Mouse (Mus musculus) embryo, embryonic 9.5 days (tissue): ENCODE measurements at regions not wholly inside any gene's neighbourhood (a gene's known extent, or its start where the extent isn't known, plus 50 kb on each side); places are given as distances from the start of the nearest gene placed in this dataset.

Experiments
- DNase-seq: peaks from one replicate; pipeline ENCODE4 v3.0.0-alpha.2; 2017; ENCODE audit errors: extremely low spot score

DNA sequence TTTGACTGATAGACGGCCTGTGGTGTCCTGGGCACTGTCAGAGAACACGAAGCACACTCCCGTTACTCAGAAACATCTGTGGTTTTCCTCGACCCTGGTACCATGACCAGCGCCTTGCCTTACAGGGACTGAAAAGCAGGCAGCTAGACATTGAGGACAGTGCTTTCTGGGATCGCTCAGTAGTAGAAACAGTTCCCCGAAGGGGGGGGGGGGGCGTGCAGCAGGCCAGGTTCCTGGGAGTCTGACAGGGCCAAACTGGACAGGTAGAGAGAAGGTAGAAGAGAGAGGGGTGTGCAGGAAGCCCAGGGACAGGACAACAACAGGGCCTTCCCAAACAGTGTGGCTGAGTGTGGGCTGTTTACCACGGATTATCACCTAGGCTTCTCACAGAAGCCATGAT is 93.5 kb upstream of the Dio3 start:
- peak; percentile 24 for DNase-seq

DNA sequence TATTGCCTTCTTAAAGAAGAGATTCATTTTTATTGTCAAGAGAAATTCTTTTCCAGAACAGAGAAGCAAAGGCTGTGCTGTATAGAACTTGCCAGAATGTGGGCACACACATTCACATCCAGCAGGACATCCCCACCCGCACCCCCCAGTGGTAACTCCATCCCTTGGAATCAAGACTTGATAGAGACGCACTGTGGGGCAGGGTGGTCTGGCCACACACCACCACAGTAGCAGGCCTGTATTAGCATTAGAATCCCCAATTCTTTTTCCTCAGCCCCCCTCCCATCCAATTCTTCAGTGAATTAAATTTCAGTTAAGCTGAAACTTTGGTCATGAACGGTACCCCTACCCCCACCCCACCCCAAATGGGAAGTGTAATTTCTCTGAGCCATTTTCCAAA is 92.5 kb upstream of the Dio3 start:
- DNase-seq: no peak

DNA sequence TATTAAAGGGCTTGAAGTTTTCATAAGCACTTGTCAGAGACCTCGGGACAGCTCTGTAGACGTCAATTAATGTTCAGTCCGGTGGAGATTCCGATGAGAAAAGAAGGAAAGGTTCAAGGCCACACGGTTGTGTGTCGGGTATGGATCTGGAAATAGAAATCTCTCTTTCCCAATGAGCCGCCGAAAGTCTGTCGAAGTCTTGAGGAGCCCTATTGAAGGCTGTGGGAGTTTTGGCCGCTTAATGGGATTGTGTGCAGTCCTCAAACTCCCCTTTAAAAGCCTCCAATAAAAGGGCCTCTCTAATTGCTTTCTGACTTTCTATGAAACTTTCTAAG is 92.0 kb upstream of the Dio3 start:
- DNase-seq: no peak

DNA sequence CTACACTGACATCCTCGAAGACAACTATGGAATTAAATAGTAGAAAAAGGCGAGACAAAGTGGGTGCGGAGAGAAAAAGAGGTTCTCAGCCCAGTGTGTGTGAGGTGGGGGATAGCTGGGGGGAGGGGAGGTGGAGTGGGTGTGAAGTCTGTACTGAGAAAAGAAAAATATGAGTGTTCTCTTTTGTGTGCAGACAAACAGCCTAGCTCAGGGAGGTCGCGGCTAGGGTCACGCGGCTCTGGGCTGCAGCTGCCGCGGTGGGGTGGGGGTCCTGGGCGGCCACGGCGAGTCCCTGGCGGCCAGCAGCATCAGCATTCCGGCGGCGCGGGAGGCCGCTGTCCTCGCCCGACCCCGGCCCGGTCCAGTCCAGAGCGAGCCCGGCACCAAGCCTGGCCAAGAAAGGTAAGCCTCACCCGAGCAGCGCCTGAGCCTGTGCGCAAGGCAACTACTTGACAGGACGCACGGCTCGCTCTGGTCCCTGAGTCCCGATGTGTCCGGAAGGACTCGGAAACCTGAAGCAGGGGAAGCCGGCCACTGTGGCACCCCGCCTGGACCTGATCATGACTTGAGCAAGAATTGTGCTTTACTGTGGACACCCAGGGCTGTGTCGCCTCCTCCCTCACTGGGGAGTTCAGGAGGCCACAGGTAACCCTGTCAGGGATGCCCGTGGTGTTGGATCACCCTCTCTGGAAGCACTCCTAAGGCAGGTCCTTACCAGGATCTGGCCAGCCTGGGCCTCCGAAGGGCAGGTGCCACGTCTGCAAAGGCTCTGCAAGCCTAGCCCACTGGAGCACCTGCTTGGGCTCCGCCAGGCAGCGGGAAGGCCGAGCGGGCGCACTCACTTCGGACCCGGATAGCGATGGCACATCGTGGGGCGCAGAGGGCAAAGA is 91.4 kb upstream of the Dio3 start:
- DNase-seq: peak; percentile 79

DNA sequence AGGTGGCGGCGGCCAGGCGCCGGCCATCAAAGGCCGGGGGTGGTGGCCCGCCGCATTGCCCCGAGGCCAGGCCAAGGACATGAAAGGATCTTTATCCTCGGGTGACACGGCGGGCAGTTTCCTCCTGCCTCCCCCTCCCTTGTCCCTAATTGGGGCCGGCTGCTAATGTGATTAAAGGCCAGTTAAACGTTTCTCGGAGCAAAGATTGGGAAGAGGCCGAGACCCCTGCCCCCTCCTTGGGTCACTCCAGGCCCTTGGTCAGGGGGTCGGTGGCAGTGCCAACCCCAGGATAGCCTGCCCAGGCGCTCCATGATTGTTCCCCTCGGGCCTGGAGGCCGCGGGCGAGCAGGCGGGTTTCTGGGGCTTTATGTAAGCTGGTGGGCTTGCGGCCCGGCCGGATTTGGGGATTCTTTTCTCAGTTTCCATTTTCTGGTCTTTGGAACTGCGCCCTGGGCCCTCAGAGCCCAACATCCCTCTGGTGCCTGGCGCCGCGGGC is 90.7 kb upstream of the Dio3 start:
- peak; percentile 78 for DNase-seq

DNA sequence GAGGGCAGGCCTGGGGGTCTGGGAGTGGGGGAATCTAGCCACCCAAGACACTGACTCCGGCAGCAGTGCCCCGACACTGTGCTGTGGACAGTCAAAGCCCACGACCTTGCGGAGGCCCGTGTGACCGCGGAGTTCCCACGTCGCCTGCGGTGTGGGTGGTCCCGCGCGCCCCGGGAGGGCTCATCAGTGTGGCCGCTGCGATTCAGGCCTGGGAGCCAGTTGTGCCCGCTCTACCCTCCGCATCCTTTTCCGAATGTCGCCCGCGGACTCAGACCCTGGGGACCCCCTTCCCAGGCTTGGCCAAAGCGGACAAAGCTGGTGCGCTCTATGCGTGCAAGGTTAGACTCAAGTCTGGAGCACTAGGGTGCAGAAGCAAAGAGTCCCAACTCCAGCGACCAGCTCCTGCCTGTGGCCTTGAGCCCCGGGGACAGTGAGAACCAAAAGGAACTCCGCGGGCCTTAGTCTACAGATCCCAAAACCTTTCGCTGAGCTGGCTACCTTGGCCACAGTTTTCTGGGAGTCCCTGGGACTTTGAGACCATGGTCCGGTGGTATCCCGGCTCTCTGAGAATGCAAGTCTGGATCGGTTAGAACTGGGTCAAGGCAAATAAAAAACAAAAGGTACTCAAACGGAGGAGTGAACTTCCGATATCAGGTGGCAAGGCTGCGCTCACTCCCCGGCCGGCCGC is 90.1 kb upstream of the Dio3 start:
- peak; percentile 67 for DNase-seq

DNA sequence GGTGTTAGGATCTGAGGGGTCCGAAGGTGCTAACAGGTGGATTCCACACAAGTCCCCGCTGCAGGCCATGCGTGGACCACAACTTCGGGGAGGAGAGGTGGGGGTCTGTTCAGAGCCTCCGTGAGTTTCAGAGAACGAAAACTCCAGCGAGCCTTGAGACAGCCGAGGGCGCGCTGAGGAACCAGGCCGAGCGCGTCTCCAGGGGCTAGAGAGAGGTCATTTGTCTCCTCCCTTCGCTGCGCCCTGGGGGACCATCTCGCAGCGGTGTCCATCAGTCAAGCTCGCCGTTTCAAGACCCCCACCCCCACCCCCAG is 89.6 kb upstream of the Dio3 start:
- DNase-seq: peak; percentile 66

DNA sequence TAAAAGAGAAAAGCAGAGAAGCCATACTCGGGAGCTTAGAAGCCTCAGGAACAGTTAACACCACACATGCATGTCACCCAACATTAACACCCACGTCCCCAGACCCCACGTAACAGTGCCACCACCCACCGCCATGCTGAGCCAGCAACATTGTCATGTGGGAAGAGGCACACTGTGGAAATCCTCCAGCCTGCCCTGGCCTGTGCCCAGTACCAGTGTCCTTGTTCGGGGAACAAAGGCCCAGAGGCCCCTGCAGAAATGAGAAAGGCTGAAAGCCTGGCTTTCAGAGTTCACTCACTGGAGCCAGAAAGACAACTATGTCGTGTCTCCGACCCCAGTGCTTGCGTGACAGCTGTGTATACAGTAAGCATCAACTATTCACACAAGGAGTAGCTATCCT is 86.7 kb upstream of the Dio3 start:
- DNase-seq: no peak

DNA sequence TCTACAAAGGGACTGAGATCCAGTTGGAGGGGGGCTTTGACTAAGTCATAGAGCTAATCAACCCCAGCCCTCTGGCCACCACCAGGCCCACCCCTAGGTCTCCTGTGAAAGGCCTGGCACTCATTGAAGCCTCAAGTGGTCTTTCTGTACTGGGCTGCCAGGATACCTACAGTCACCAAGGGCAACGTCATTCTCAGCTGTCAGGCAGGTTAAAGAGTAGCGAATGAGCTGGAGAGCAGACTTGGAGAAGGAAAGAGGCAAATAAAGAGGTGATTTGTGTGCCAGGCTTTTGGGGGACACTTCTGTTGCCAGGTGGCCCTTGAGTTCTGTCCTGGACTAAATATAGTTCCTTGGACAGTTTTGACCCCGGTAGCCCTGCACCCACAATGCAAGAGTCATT is 81.5 kb upstream of the Dio3 start:
- no peak for DNase-seq

DNA sequence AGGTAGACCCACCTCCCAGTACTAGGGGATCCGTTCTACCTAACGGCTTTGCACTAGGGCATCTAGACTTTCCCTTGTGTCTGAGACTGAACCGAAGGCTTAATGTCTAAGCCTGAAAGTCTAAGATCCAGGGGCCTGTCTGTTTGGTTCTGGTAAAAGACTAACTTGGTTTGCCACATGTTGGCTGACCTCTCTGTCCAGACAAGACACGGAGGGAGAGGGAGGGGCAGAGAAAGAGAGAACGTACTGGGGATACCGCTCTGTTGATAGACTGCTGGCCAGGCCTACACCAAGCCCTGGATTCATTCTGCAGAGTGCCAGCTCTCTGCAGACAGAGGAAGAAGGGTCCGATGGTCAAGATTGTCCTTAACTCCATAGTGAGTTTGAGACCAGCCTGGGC is 78.4 kb upstream of the Dio3 start:
- no peak for DNase-seq

DNA sequence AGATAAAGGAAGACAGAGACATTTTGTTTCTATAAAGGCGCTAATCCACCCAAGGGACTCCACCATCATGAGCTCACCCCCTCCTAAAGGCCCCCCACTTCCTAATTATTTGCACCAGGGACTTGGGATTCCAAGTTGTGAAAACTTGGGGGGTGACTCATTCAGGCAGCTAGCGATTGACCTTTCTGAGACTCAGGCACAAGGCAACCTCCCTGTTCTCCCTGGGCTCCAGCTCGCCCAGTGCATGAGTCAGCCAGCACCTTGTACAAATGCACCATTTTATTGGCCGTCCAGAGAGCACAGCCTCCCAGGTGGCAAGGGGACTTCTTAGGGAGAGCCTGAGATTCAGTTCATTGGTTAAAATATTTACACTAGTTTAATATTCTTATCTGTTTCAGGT is 78.0 kb upstream of the Dio3 start:
- DNase-seq: no peak

DNA sequence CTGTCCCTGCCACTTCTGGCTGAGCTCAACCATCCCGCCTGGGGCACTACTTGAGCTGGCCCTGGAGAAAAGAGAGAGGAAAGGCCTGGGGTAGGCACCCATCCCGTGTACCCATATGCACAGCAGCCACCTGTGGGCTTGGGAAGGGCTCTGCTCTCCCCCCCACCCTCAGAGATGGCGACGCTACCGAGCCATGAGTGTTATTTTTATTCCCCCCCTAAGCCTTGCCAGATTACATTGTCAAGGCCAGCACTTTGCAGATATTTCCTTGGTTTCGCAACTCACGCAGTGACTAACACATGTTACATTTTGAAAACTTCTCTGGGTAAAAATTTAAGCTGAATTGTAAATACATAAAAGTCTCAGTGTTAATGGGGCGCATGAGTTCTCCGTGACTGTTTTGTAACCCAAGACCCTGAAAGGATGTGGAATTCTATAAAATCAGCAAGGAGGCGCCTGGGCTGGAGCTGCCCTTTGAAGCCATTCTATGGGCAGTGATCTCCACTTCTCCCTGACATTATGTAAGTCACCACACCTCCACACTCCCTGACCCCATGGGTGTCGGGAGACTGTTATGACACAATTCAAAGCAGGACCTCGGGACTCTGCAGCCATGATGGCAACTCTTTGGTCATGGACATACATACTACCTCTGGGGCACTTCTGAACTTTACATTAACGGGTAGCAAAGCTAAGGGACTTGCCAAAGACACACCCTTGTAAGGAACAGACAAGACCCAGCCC is 75.4 kb upstream of the Dio3 start:
- DNase-seq: no peak

DNA sequence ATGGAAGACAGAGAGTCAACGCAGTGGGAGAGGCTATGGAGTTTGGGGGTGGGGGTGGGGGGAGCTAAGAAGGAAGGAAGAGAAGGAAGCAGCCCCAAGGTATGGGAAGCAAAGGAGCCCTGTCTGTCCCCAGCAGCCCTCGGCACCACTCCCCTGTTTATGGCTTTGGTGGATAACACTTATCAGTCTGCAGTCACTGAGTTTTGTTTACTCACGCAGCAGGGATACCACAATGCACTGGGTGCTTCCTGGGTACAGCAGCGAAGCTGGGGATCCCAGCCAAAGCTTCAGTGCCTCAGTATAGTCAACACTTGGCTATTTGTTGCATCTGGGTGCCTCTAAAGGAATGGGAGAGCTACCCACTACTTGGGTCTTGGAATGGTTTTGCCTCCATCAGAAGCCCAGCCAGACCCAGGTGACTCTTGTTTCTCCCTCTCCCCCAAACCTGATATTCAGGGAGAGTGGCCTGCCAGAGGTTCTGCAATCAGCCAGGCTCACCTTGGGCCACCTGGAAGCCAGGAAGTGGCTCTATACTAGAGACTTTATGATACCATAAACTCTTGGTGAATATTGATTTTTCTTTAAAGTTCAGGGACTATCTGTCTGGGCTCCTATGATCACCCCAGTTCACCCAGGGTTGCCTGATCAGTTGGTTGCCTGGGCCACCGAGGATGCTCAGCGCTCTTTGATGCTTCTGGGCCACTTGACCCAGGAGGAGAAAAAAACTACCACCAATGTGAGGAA is 74.5 kb upstream of the Dio3 start:
- DNase-seq: no peak

DNA sequence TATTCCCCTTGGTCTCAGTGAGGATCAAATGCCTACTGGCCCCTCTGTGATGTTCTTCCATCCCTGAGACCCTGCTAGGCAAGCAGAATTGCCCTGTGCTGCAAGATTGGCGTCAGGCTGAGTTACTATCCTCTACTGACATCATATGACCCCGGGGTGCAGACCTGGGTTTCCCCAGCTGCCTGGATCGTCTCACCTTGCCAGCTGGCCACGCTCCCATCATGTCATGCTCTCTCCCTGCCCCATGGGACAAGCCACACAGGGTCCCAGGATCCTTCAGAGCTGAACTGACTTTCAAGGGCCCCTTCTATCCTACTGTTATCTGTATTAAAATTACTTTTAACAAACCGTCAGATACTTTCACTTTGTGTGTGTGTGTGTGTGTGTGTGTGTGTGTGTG is 72.6 kb upstream of the Dio3 start:
- DNase-seq: no peak

DNA sequence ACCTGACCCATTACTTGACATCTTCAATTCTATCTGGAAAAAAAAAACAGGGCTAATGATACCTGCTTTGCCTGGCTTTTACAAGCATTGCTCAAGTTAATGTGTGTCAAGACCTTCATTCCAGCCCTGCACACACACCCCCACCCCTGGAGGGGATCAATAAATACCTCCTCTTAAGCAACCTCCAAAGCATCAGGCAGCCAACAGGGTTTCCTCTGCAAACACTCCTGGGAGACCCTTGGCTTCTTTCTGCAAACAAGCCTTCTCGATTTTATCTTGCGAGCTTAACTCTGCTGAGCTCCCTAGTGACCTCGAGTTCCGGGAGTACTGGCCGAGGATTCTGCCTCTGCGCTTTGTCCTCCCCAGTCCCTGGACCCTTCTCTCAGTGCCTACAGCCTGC is 72.1 kb upstream of the Dio3 start:
- DNase-seq: no peak

DNA sequence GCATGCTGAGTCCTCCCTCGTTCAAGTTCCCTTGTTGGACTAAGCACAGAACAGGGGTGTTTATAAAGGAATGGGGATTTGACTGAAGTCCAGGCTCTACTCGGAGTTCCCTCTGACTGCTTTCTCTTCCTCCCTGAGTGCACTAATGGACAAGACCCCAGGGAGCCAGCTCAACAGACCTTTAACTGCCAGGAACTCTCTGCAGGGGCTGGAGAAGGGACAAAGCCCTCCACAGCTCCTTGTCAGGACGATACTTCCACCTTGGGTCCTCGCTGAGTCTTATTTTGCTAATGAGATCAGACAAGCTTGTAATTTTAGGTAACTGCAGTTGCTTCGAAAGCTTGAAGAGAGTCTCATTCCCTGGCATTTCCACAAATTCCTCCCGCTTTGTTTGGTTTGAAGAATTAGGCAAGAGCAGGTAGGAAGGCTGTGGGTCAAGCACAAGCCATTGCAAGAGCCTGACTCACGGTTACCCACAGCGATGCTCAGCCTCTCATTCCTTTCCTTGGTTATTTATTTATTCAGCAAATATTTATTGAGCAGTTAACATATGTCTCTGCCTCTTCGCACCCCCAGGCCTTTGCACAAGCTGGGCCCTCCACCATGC is 71.5 kb upstream of the Dio3 start:
- DNase-seq: no peak

DNA sequence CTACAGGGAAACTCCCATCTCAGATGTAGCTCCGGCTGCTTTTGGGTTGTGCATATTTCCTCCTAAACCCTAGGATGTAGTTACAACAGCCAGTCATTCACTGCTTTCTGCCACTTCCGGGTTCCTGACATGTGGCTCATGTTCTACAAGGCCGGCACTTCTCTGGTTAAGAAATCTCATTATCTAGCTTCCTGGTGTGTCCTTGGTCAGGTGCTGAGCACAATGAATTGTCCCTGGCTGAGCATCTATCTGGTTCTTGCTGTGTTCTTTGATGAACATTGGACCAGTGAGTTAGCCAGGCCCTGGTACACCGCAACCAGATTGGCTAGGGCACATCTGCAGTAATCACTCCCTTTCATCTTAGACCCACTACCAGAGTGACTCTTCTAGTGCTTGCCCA is 66.2 kb upstream of the Dio3 start:
- DNase-seq: no peak

DNA sequence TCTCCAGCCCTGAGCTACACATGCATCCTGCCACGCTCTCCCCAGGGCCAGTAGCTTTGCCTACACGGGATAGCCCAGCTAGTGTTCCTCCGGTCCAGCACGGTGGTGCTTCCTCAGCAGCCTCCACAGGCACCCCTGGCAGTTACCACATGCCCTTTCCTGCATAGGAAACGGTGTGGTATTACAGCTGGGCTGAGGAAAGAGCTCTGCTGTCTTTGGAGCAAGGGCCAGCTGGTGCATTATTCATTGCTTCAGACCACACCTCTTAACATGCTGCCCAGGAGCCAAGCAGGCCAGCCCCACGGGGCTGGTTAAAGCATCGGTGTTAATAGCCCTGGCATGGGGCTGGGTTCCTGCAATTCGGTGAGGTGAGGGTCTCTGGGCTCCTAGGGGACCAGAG is 64.0 kb upstream of the Dio3 start:
- no peak for DNase-seq

DNA sequence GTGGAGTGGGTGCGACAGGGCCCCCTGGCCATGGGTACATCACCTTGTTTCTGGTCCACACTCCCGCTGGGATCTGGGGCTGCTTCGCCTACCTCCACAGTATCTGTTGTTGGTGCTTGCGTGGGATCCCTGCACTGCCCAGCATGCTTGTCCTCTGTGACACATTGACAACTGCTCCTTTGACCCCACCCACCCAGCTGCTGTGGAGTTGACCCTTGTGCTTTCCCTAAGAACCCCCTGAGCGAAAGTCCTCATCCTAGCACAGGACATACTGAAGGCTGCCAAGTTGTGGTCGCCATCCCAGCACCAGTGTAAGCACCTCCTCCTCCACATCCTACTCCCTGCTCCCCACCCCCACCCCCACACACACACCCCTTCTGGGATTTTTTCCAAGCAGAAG is 63.6 kb upstream of the Dio3 start:
- DNase-seq: no peak

DNA sequence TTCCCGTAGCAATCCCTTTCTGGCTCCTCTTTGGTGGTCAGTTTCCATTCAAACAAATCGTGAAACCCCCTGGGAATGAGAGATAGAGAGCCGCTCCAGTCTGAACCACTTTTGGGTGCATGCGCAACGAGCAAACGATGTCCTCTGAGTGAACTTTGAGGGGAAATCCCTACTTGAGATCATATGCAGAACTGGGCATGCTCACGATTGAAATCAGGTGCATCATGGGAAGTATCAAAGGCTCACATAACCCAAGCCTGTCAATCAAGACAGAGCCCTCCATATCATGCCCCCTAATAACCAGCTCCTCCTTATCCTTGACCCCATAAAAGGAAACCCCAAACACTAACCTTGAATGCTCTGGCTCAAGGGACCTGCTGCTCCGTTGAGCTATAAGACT is 59.1 kb upstream of the Dio3 start:
- no peak for DNase-seq

DNA sequence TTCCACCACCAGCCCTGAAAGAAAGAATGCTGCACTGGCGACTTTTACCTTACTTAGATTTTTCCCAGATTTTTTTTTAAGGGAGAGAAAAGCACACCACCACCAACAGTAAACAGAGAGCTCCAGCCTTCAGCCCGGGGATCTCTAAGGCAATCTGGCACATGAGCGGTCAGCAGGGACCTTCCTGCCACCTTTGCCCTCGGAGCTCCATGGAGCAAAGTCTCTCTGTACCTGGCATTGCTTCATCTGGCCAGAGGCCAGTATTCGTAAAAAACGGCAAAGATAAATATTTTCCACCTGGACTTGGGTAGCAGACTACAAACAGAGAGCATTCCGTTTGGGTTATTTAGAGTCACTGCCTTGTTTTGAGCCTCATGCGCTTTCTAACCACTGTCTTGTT is 58.4 kb upstream of the Dio3 start:
- DNase-seq: no peak

DNA sequence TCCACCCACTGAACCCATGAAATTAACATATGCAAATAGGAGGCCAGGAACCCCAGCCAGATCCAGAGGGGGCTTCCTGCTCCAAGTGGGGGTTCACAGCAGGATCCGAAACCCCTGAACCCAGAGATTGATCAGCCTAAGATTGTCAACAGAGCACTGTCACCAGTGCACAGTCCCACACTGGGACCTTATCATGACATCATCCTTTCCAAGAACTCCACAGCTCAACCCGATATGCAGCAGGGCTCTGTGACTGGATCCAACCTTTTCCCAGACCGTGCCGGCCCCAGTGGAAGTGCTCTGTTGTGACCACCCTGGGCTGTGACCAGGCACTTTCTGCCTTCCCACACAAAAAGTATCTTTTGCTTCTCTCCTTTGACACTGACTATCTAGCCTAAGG is 57.7 kb upstream of the Dio3 start:
- DNase-seq: no peak
